Mouse (Mus musculus): Measurements from ENCODE around the gene Lsm10. TPM values are rescaled to one million over a fixed set of nuclear protein-coding genes. Genes with fewer than 3 reads are reported as not detected.

The Lsm10 gene
- 14.9 and 15.8 TPM in 2 replicates for total RNA-seq (2017)

GRCm38 (mm10) chr4:126096464-126097111 is at the start of gene Lsm10:
Gene Lsm10 (plus strand): TSS chr4:126096623.
- peak; percentile 99 for ATAC-seq (replicated peaks; ENCODE audit: low read depth, poor library complexity, severe bottlenecking)

GRCm38 (mm10) chr4:126046851-126047585 is 49.4 kb upstream of the Lsm10 start, which contains the start of gene Mrps15:
Gene Mrps15 (plus strand): TSS chr4:126046925.
- peak; percentile 99 for ATAC-seq (replicated peaks; ENCODE audit: low read depth, poor library complexity, severe bottlenecking)

- ATAC-seq (replicated peaks; ENCODE audit: low read depth, poor library complexity, severe bottlenecking), result no peak
Measured at GRCm38 (mm10) chr4:126051617-126052016, 44.8 kb upstream of the Lsm10 start.

- ATAC-seq (replicated peaks; ENCODE audit: low read depth, poor library complexity, severe bottlenecking), result peak; percentile 17
Measured at GRCm38 (mm10) chr4:126057207-126058133, 39.0 kb upstream of the Lsm10 start.

- ATAC-seq (replicated peaks; ENCODE audit: low read depth, poor library complexity, severe bottlenecking), result peak; percentile 99
Measured at GRCm38 (mm10) chr4:126058134-126058996, 38.1 kb upstream of the Lsm10 start, which contains the start of gene Oscp1. Gene Oscp1 (plus strand): TSS chr4:126058565.

- no peak for ATAC-seq (replicated peaks; ENCODE audit: low read depth, poor library complexity, severe bottlenecking)
Measured at GRCm38 (mm10) chr4:126058997-126059362, 37.4 kb upstream of the Lsm10 start.

- no peak for ATAC-seq (replicated peaks; ENCODE audit: low read depth, poor library complexity, severe bottlenecking)
Measured at GRCm38 (mm10) chr4:126062856-126063255, 33.6 kb upstream of the Lsm10 start.

GRCm38 (mm10) chr4:126065241-126065640 is 31.2 kb upstream of the Lsm10 start:
- peak; percentile 69 for ATAC-seq (replicated peaks; ENCODE audit: low read depth, poor library complexity, severe bottlenecking)

- peak; percentile 42; the same call in 1 of the 2 replicates for ATAC-seq (replicated peaks; ENCODE audit: low read depth, poor library complexity, severe bottlenecking)
Measured at GRCm38 (mm10) chr4:126067401-126068077, 28.9 kb upstream of the Lsm10 start.

- no peak for ATAC-seq (replicated peaks; ENCODE audit: low read depth, poor library complexity, severe bottlenecking)
Measured at GRCm38 (mm10) chr4:126068842-126069241, 27.6 kb upstream of the Lsm10 start.

GRCm38 (mm10) chr4:126077833-126078232 is 18.6 kb upstream of the Lsm10 start:
- no peak for ATAC-seq (replicated peaks; ENCODE audit: low read depth, poor library complexity, severe bottlenecking)

- no peak for ATAC-seq (replicated peaks; ENCODE audit: low read depth, poor library complexity, severe bottlenecking)
Measured at GRCm38 (mm10) chr4:126079266-126079665, 17.2 kb upstream of the Lsm10 start.

GRCm38 (mm10) chr4:126081601-126082000 is 14.8 kb upstream of the Lsm10 start:
- ATAC-seq (replicated peaks; ENCODE audit: low read depth, poor library complexity, severe bottlenecking), result no peak

GRCm38 (mm10) chr4:126083021-126083420 is 13.4 kb upstream of the Lsm10 start:
- ATAC-seq (replicated peaks; ENCODE audit: low read depth, poor library complexity, severe bottlenecking), result peak; percentile 51

- no peak for ATAC-seq (replicated peaks; ENCODE audit: low read depth, poor library complexity, severe bottlenecking)
Measured at GRCm38 (mm10) chr4:126084382-126084781, 12.0 kb upstream of the Lsm10 start.

- peak; percentile 97 for ATAC-seq (replicated peaks; ENCODE audit: low read depth, poor library complexity, severe bottlenecking)
Measured at GRCm38 (mm10) chr4:126085996-126086576, 10.3 kb upstream of the Lsm10 start.

GRCm38 (mm10) chr4:126090101-126090847 is 6.1 kb upstream of the Lsm10 start:
- no peak for ATAC-seq (replicated peaks; ENCODE audit: low read depth, poor library complexity, severe bottlenecking)

- no peak for ATAC-seq (replicated peaks; ENCODE audit: low read depth, poor library complexity, severe bottlenecking)
Measured at GRCm38 (mm10) chr4:126090848-126091124, 5.6 kb upstream of the Lsm10 start.

Measured in common myeloid progenitor, adult 5-6 weeks (primary cell).